Mouse (Mus musculus) erythroblast, embryonic 14.5 days (primary cell): ENCODE results near the gene Jrkl.

Source experiments
- GATA1 ChIP-seq: IDR thresholded peaks from 2 replicates; pipeline ENCODE4 v1.6.1; 2012; ENCODE audit warnings: low read length, inconsistent platforms, mixed read lengths
- TAL1 ChIP-seq: IDR thresholded peaks from 3 replicates; pipeline ENCODE4 v1.6.1; 2012; ENCODE audit warnings: low read length, inconsistent platforms, mixed read lengths

- TF ChIP-seq TAL1 (no peak), GATA1 (no peak)
These were observed 49.9 kb downstream of the Jrkl start for GRCm38 (mm10) chr9:13195762-13196161.
